Mouse (Mus musculus): ENCODE measurements at regions not wholly inside any gene's neighbourhood (a gene's known extent, or its start where the extent isn't known, plus 50 kb on each side); places are given as distances from the start of the nearest gene placed in this dataset.

DNA sequence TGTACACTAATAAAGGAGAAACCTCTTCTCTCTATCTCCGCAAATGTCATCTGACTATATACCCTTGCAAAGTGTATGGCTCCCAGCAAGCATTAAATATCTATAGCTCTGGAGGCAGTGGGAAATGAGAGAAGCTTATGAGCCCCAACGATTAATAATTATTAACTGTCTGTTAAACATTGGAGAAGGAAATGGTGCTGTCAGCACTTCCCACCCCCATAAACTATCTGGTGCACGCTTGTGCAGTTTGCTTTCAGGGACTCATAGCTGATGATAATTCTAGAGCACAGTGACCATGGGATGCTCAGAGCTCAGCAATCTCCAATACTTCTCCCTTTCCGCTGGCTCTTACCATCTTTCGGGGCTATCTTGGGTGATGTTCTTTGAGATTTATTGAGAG, 541.2 kb downstream of the Grxcr1 start:
- DNase-seq = no peak

- no peak for DNase-seq
Measured at GRCm38 (mm10) chr5:68575827-68576226, 544.2 kb downstream of the Grxcr1 start.

- DNase-seq = no peak
Measured at GRCm38 (mm10) chr5:68578496-68578895, 546.9 kb downstream of the Grxcr1 start.

DNA sequence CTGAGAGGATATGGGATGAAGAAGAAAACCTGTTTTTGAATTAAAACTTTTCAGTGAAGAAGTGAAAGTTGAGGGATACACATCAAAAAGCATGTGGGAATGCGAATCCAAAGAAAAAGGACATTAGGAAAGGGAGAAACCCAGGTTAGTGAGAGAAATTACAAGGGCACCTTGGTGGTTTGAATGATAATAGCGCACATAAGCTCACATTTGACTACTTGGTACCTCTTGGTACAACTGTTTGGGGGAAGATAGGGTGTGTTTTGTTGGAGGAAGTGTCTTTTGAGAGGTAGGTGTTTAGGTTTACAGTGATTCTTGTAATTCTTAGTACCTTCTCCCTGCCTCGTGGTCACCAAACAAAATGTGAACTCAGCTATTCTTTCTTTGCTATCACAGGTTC, 560.8 kb downstream of the Grxcr1 start:
- DNase-seq = no peak

DNA sequence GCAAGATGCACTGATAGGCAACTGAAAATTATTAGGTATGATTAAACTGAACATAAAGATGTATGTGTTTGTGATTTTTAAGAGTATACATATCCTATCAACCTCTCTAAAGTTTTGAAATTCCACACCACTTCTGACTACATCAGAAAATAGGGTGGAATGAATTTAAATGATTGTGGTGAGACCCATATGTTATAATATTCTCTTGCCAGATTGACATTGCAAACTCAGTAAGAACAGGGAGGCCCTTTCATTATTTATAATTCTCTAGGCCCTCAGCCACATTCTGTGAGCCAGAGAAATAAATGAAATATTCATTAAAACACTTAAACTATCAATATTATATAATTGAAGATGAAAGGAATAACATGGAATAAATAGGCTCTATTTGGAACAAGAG, 586.8 kb downstream of the Grxcr1 start:
- DNase-seq = no peak

GRCm38 (mm10) chr5:68635400-68635799, 603.8 kb downstream of the Grxcr1 start:
- DNase-seq = no peak

GRCm38 (mm10) chr5:68672834-68673233, 641.2 kb downstream of the Grxcr1 start:
- DNase-seq = no peak

- no peak for DNase-seq
Measured at GRCm38 (mm10) chr5:68701342-68701741, 640.1 kb downstream of the Kctd8 start.

GRCm38 (mm10) chr5:68705411-68706080, 635.9 kb downstream of the Kctd8 start:
- DNase-seq = peak; percentile 41 to 63

DNA sequence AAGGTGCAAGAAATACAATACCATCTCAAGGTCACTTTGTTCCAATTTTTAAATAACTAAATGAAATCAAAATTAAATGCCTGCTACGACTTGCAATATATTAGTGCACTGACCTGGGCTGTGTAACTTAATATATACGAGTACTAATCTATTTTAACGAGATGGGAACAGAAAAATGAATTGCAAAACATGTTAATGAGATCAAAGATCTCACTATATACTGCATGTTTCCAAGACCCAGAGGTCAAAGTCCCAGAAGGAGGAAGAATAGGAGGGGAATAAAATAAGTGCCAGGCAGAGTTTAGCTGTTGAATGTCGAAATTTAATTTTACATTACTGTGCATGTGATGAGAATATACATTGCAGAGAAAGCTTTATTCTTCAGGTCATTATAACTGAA, 614.7 kb downstream of the Kctd8 start:
- DNase-seq = no peak

DNA sequence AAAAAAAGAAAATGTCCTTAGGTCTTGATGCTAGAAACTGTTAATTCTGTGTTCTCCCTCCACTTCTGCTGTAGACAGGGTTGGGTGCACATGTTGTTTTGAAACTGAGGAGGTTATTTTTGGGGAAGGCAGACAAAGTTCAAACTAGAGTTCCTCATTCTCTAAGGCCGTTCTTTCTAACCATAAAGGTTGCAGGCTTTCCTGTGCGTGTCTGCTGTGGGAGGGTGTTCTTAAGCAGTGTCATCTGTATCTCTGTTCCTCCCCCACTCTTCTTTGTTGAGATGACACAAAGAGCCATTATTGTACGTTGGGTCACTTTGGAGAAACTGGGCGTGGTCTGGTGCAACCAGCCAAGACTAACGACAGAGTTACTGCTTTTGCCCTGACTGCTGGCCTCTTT, 606.3 kb downstream of the Kctd8 start:
- no peak for DNase-seq

- DNase-seq = no peak
Measured at GRCm38 (mm10) chr5:68750499-68750898, 591.0 kb downstream of the Kctd8 start.

GRCm38 (mm10) chr5:68753025-68753424, 588.5 kb downstream of the Kctd8 start:
- DNase-seq = no peak

Measured in cerebellum, postnatal 25 days (tissue).